Mouse (Mus musculus): ENCODE measurements around the gene Ankrd34a. TPM values are rescaled to one million over a fixed set of nuclear protein-coding genes. Genes with fewer than 3 reads are reported as not detected.

Gene Ankrd34a
- total RNA-seq, 1 experiment from 2014 or later = not detected

DNA sequence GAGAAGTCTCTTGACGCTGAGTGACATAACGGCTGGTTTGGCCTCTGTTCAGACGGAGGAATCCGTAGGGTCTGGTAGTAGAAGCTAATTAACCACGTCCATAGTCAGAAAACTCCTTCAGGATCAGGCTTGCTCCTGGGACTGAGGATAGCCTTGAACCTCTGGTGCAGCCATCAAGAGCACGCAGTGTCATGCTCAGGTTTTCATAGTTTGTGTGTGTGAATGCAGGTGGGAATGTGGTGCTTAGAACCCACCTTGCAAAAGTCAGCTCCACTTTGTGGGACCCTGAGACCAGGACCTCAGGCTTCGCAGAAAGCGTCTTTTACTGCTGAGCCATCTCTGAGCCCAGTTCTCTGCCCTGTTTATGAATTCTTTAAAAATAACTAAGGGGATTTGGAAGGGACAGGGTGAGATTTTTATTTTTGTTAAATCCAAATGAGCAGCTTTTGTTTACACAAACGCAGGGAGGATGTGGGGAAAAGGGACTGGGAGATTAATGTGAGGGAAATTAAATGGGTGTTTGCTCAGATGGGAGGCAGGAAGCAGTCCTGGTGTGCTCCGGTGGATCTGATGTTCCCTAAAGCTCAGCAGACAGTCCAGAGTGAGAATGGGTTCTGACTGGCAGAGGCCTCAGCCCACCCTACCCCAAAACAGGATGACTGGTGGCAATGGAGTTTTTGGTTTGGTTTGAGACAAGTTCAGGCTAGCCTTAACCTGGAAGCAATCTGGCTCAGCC, 34.3 kb upstream of the Ankrd34a start:
- ATAC-seq (replicated peaks; ENCODE audit: low read depth, poor library complexity, severe bottlenecking) = no peak

- ATAC-seq (replicated peaks; ENCODE audit: low read depth, poor library complexity, severe bottlenecking) = no peak
Measured at GRCm38 (mm10) chr3:96563267-96563666, 33.2 kb upstream of the Ankrd34a start.

DNA sequence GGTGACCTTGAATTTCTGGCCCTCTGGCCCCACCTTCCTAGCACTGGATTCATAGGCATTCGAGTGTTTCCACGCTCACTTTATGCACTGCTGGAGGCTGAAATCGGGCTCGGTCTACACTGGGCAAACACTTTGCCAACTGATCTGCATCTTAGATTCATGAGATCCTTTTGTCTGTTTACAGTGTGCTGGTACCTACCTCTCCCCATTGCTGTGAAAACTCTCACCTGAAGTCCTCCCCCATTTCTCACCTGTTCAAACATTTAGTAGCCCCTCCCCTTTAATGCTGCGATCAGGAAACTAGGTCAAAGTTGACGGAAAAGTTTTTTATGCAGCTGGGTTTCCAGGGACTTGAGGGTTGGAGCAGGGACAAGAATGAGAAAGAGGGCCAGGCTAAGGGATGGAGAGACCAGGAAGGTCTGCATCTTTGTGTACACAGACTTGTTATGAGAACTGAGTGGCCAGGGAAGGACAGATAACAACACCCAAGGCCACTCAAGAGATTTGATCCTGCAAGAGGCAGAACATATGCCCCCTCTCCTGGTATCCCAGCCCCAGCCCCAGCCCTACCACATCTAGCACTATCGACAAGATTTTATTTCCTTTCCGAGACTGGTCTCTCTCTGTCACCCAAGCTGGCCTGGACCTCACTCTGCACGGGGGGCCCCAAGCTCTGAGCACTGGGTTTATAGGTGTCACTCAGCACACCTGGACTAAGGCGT, 32.4 kb upstream of the Ankrd34a start:
- peak; percentile 19 for ATAC-seq (replicated peaks; ENCODE audit: low read depth, poor library complexity, severe bottlenecking)

- ATAC-seq (replicated peaks; ENCODE audit: low read depth, poor library complexity, severe bottlenecking) = peak; percentile 89
Measured at GRCm38 (mm10) chr3:96564633-96565032, 31.8 kb upstream of the Ankrd34a start.

- ATAC-seq (replicated peaks; ENCODE audit: low read depth, poor library complexity, severe bottlenecking) = no peak
Measured at GRCm38 (mm10) chr3:96565105-96565504, 31.3 kb upstream of the Ankrd34a start.

GRCm38 (mm10) chr3:96566661-96567450, 29.6 kb upstream of the Ankrd34a start:
- no peak for ATAC-seq (replicated peaks; ENCODE audit: low read depth, poor library complexity, severe bottlenecking)

GRCm38 (mm10) chr3:96568605-96569004, 27.8 kb upstream of the Ankrd34a start:
- ATAC-seq (replicated peaks; ENCODE audit: low read depth, poor library complexity, severe bottlenecking) = no peak

- ATAC-seq (replicated peaks; ENCODE audit: low read depth, poor library complexity, severe bottlenecking) = no peak
Measured at GRCm38 (mm10) chr3:96569506-96569905, 26.9 kb upstream of the Ankrd34a start.

GRCm38 (mm10) chr3:96569966-96570605, 26.4 kb upstream of the Ankrd34a start:
- ATAC-seq (replicated peaks; ENCODE audit: low read depth, poor library complexity, severe bottlenecking) = no peak

GRCm38 (mm10) chr3:96570643-96571042, 25.8 kb upstream of the Ankrd34a start:
- ATAC-seq (replicated peaks; ENCODE audit: low read depth, poor library complexity, severe bottlenecking) = no peak

DNA sequence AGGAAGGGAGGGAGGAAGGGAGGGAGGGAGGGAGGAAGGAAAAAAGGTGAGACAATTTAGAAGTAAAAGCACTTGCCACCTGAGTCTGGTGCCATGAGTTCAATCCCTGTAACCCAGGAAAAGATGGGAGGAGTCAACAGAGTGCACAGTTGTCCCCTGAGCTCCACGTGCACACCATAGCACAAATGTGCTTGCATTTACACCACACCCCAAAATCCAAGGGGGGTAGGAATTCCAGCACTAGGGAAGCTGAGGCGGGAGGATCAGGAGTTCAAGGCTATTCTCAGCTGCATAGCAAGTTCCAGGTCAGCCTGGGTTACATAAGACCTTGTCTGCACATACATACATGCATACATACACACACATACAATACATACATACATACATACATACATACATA, 25.1 kb upstream of the Ankrd34a start:
- ATAC-seq (replicated peaks; ENCODE audit: low read depth, poor library complexity, severe bottlenecking) = no peak

GRCm38 (mm10) chr3:96571896-96572698, 24.3 kb upstream of the Ankrd34a start:
- peak; percentile 35 for ATAC-seq (replicated peaks; ENCODE audit: low read depth, poor library complexity, severe bottlenecking)

DNA sequence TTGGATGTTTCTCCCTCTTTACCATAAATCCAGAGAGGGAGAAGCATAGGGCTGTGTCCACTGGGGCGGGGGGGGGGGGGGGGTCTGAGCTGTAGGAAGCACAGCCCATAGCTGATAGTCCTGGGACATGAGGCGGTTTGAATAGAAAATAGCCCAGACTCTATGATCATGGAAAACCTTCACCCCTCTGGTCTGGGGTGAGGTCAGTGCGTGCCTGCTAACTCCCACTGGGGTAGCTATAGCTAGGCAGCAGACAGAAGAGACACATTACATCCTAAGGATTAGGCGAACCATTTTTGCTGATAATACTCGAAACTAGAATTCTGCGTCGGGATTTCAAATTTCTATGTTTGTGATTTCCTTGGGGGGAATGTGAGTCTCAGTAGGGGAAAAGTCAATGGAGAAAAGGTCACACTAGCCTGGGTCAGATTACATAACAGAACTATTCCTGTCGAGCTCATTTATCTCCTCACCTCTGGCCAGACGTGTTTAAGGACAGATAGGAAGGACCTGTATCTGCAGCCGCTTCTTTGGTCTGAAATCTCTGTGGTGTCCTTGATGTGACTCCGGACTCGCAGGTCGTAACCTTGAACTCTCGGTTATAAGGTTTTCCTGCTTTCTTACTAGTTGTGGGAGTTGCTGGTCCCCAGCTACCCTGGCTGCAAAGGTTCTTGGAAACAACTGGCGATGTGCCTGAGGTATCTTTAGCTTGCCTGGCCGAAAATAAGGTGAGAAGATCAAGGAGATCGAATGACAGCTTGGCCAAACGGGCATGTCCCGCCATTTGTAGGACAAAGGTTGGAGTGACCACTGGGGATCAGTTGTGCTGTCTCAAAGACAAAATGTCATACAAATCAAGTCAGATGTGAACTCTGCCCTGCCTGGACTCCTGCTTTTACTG, 22.6 kb upstream of the Ankrd34a start:
- ATAC-seq (replicated peaks; ENCODE audit: low read depth, poor library complexity, severe bottlenecking) = no peak

DNA sequence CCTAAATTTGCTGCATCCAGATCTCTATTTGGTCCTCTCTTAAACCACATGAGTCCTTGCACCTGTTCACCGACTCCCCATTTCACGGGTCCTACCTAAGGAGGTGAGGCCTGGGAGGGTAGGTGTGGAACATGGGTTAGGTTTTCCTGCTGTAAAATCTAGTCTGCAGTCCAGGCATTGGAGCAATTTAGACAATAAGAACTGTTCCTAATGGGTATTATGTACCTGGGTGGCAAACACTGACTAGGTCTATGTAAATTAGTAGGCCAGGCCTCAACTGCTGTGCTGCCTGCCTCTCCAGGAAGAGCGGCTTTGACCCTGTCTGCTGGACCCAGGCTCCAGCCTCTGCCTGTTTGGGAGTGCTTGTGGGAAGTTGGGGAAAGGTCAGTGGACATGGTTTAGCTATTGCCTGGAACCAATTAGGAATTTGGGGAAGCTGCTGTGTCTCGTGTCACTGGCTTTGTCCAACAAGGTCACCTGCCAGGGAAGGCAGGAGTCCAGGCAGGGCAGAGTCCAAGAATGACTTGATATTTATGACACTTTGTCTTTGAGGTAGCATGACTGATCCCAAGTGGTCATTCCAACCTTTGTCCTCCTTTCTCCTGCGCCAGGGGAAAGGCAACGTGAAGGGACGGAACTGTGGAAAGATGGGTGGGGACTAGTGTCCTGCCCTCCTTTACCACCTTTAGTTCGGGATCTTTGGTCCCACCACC, 21.0 kb upstream of the Ankrd34a start:
- ATAC-seq (replicated peaks; ENCODE audit: low read depth, poor library complexity, severe bottlenecking) = no peak

- ATAC-seq (replicated peaks; ENCODE audit: low read depth, poor library complexity, severe bottlenecking) = no peak
Measured at GRCm38 (mm10) chr3:96576005-96576658, 20.3 kb upstream of the Ankrd34a start.

DNA sequence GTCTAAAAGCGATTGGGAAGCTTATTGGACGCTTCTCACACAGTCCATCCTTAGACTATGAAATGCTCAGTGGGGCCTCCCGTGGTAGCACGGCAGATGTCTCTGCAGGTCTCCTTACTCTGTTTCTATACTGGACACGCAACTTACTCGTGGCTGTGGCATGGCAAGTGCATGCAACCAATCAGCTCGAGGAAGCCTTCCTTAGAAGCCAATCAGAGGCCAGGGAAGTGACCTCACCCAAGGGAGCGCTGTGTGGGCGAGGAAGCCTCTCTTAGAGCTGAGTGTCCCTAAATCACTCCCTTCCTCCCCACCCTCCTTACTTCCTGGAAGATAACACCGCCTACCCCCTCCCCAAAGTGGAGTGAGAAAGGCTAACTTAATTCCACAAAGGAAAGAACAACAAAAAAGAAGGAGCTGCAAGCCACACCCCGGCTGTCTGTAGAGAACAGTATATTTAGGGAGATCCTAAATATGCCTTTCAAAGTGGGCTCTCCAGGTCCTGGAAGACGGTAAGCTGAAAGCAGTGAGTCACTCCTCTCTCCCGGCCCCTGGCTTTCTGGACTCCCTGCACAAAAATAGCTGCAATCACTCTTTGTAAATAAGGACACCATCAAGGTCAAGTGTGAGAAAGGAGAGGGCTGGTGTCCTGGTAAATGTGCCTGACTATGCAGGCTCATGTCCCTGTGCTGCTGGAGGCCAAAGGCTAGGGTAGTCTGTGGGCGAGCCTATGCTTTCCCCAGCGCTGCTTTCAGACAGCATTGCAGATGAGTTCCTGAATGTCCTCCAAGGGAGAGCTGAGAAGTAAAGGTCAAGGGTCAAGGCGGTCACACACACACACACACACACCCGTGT, 19.5 kb upstream of the Ankrd34a start, which contains the start of gene Gm16253:
Gene Gm16253, plus strand, starts transcription at position 295 of the 852 bp plus-strand sequence.
- ATAC-seq (replicated peaks; ENCODE audit: low read depth, poor library complexity, severe bottlenecking) = peak; percentile 87

Data from common myeloid progenitor, adult 5-6 weeks (primary cell).